ENCODE assay signal across 8 mouse cellular contexts in genomic region chr16:96127657-96128344, GRCm38 (mm10). TPM values are rescaled to one million over a fixed set of nuclear protein-coding genes. Genes with fewer than 3 reads are reported as not detected.
DNase-seq lines count a peak whose midpoint lies in the region; ATAC-seq and TF ChIP-seq lines count a peak whose summit lies in the region.

Gene Hmgn1, minus strand, starts transcription at chr16:96127729.

- H3K4me2 ChIP-seq in CH12.LX (ENCODE audit: insufficient read depth, low read depth, poor library complexity, severe bottlenecking) = peak within 1 kb of the TSS; percentile 96
- H3K4me2 ChIP-seq in forebrain, embryonic 12.5 days = peak within 1 kb of the TSS; percentile 81
- H3K4me2 ChIP-seq in heart, postnatal 0 days (ENCODE audit: low read depth, low read length) = peak within 1 kb of the TSS; percentile 84
- H3K4me2 ChIP-seq in liver, embryonic 16.5 days (ENCODE audit: low read depth, low read length) = peak within 1 kb of the TSS; percentile 87
- H3K4me2 ChIP-seq in neural tube, embryonic 13.5 days = peak within 1 kb of the TSS; percentile 90

- H3K9me3 ChIP-seq in CH12.LX (replicated peaks; ENCODE audit: low read length) = no peaks in the 10 kb centered on the region
- no peaks in the 10 kb centered on the region for H3K9me3 ChIP-seq in forebrain, embryonic 12.5 days
- H3K9me3 ChIP-seq in heart, postnatal 0 days (replicated peaks; ENCODE audit: control insufficient read depth, low read length) = no peaks in the 10 kb centered on the region
- no peaks in the 10 kb centered on the region for H3K9me3 ChIP-seq in liver, embryonic 16.5 days (replicated peaks; ENCODE audit: control insufficient read depth, low read length)
- no peaks in the 10 kb centered on the region for H3K9me3 ChIP-seq in neural tube, embryonic 13.5 days

- H3K4me3 ChIP-seq in CH12.LX (replicated peaks in 1 of 3; ENCODE audit: low read depth in 2 of 3, low read length in 2 of 3, poor library complexity in 1 of 3) = peak within 1 kb of the TSS; percentile 74 to 86 (median 77)
- peak within 1 kb of the TSS; percentile 89 for H3K4me3 ChIP-seq in forebrain, embryonic 12.5 days (replicated peaks)
- peak within 1 kb of the TSS; percentile 69 for H3K4me3 ChIP-seq in heart, postnatal 0 days (ENCODE audit: low read depth, low read length)
- H3K4me3 ChIP-seq in liver, embryonic 16.5 days (ENCODE audit: low read depth, low read length) = peak within 1 kb of the TSS; percentile 73
- H3K4me3 ChIP-seq in neural tube, embryonic 13.5 days = peak within 1 kb of the TSS; percentile 96
- peak within 1 kb of the TSS; percentile 90 for H3K4me3 ChIP-seq in testis, adult 2 months (ENCODE audit: control insufficient read depth, low read depth, low read length)

- TF ChIP-seq POLR2A in CH12.LX (IDR thresholded peaks at IDR 0.05; ENCODE audit: low read depth, low read length) = peak; percentile 92
- TF ChIP-seq POLR2A in testis, adult 2 months (IDR thresholded peaks at IDR 0.05; ENCODE audit: control insufficient read depth, low read depth, low read length) = peak; percentile 86

- peaks cover 3 to 37% of the 10 kb centered on the region in 2 experiments; a peak in 3 of 4 replicates for H3K4me1 ChIP-seq in CH12.LX (ENCODE audit: control insufficient read depth in 1 of 2, insufficient read depth in 2 of 2)
- H3K4me1 ChIP-seq in forebrain, embryonic 12.5 days = peaks cover 38% of the 10 kb centered on the region
- H3K4me1 ChIP-seq in heart, postnatal 0 days (ENCODE audit: control insufficient read depth, insufficient read depth) = peaks cover 20% of the 10 kb centered on the region
- H3K4me1 ChIP-seq in liver, embryonic 16.5 days (ENCODE audit: control insufficient read depth, low read depth, low read length) = peaks cover 14% of the 10 kb centered on the region
- peaks cover 40% of the 10 kb centered on the region for H3K4me1 ChIP-seq in neural tube, embryonic 13.5 days (replicated peaks)
- peaks cover 9% of the 10 kb centered on the region for H3K4me1 ChIP-seq in testis, adult 2 months (ENCODE audit: control insufficient read depth, insufficient read depth, low read length)

- ATAC-seq in forebrain, embryonic 12.5 days (ENCODE audit: low FRiP score) = peak; percentile 98
- peak; percentile 95 for ATAC-seq in heart, postnatal 0 days (ENCODE audit: insufficient read depth, low read depth)
- peak; percentile 90 for ATAC-seq in liver, embryonic 16.5 days (ENCODE audit: low read depth)
- ATAC-seq in neural tube, embryonic 13.5 days (ENCODE audit: low read depth) = peak; percentile 98

- no peak for TF ChIP-seq CTCF in CH12.LX (conservative IDR thresholded peaks at IDR 0.05 in 1 of 2, IDR thresholded peaks at IDR 0.05 in 1 of 2; ENCODE audit: low read depth in 2 of 2, low read length in 2 of 2)
- no peak for TF ChIP-seq CTCF in heart, postnatal 0 days (IDR thresholded peaks at IDR 0.05; ENCODE audit: low read depth)
- no peak for TF ChIP-seq CTCF in testis, adult 2 months (IDR thresholded peaks at IDR 0.05; ENCODE audit: control insufficient read depth, insufficient read depth, insufficient replicate concordance, low read depth, low read length)

- dilution Hi-C loops in CH12.LX (cut with MboI; ENCODE audit: extremely low pct_ligation_motif_present, extremely low pct_unique_long_range_greater_than_20kb, low sequenced_read_pairs) = no loop called here

- in situ Hi-C loops in CH12.LX (cut with MboI; ENCODE audit: low pct_ligation_motif_present, low pct_unique_long_range_greater_than_20kb, low sequenced_read_pairs) = no loop called here

- peaks cover 4% of the 10 kb centered on the region for H3K27me3 ChIP-seq in CH12.LX (replicated peaks)
- H3K27me3 ChIP-seq in forebrain, embryonic 12.5 days = no peaks in the 10 kb centered on the region
- no peaks in the 10 kb centered on the region for H3K27me3 ChIP-seq in heart, postnatal 0 days (ENCODE audit: control insufficient read depth, insufficient read depth, low read length)
- peaks cover 5% of the 10 kb centered on the region; the same call in 1 of the 2 replicates for H3K27me3 ChIP-seq in liver, embryonic 16.5 days (ENCODE audit: control insufficient read depth, insufficient read depth, low read depth, low read length)
- H3K27me3 ChIP-seq in neural tube, embryonic 13.5 days = no peaks in the 10 kb centered on the region
- H3K27me3 ChIP-seq in testis, adult 2 months (ENCODE audit: control insufficient read depth, insufficient read depth, low read length) = no peaks in the 10 kb centered on the region

- WGBS in forebrain, embryonic 12.5 days = under 1% methylated on average over 65 of the region's 72 CpGs
- WGBS in heart, postnatal 0 days = under 1% methylated on average over 60 of the region's 72 CpGs
- 0% methylated on average over 59 of the region's 72 CpGs for WGBS in liver, embryonic 16.5 days (ENCODE audit: insufficient replicate concordance)
- WGBS in neural tube, embryonic 13.5 days = under 1% methylated on average over 69 of the region's 72 CpGs

- TF ChIP-seq EP300 in CH12.LX (IDR thresholded peaks at IDR 0.05; ENCODE audit: low read length) = 0 out of 2 replicates have a peak, but pooled peaks have one; percentile 43
- no peak for TF ChIP-seq EP300 in heart, postnatal 0 days (IDR thresholded peaks at IDR 0.05; ENCODE audit: low read depth)

- peaks cover 26 to 40% of the 10 kb centered on the region in 2 experiments for H3K36me3 ChIP-seq in CH12.LX (replicated peaks in 1 of 2; ENCODE audit: control insufficient read depth in 1 of 2, insufficient read depth in 1 of 2, low read length in 1 of 2)
- peaks cover 41% of the 10 kb centered on the region for H3K36me3 ChIP-seq in forebrain, embryonic 12.5 days (replicated peaks)
- peaks cover 32% of the 10 kb centered on the region for H3K36me3 ChIP-seq in heart, postnatal 0 days (replicated peaks; ENCODE audit: control insufficient read depth, insufficient read depth, low read length)
- H3K36me3 ChIP-seq in liver, embryonic 16.5 days (ENCODE audit: control insufficient read depth, insufficient read depth) = peaks cover 10% of the 10 kb centered on the region
- H3K36me3 ChIP-seq in neural tube, embryonic 13.5 days = peaks cover 37% of the 10 kb centered on the region
- H3K36me3 ChIP-seq in testis, adult 2 months (ENCODE audit: control insufficient read depth, insufficient read depth, low read length) = no peaks in the 10 kb centered on the region

- H3K27ac ChIP-seq in CH12.LX (ENCODE audit: insufficient read depth, low read depth) = peak within 1 kb of the TSS; percentile 49
- H3K27ac ChIP-seq in forebrain, embryonic 12.5 days = peak within 1 kb of the TSS; percentile 99
- peak within 1 kb of the TSS; percentile 98 for H3K27ac ChIP-seq in heart, postnatal 0 days (ENCODE audit: low read depth)
- H3K27ac ChIP-seq in liver, embryonic 16.5 days (ENCODE audit: low read length) = peak within 1 kb of the TSS; percentile 71
- H3K27ac ChIP-seq in neural tube, embryonic 13.5 days (replicated peaks) = peak within 1 kb of the TSS; percentile 99
- peak within 1 kb of the TSS; percentile 82 for H3K27ac ChIP-seq in testis, adult 2 months (ENCODE audit: control insufficient read depth, insufficient read depth, low read depth, low read length)

- peaks cover 18% of the 10 kb centered on the region for H3K79me2 ChIP-seq in CH12.LX (replicated peaks; ENCODE audit: control insufficient read depth, extremely low read depth, insufficient read depth, poor library complexity, severe bottlenecking)

- peak; percentile 98 for DNase-seq in CH12.LX (ENCODE audit: extremely low read depth)
- DNase-seq in c-Kit-positive CD71-positive TER-119-negative erythroid progenitor cells, embryonic 14.5 days (ENCODE audit: low read depth) = peak; percentile 84
- peak; percentile 97 for DNase-seq in heart, postnatal 0 days (ENCODE audit: low spot score)
- peak; percentile 98 to 99 for DNase-seq in kidney, postnatal 4 days

- no peak for TF ChIP-seq RAD21 in CH12.LX (IDR thresholded peaks at IDR 0.05; ENCODE audit: low read depth, low read length)

- peak within 1 kb of the TSS; percentile 81 for H3K9ac ChIP-seq in CH12.LX (ENCODE audit: insufficient read depth, low read depth)
- H3K9ac ChIP-seq in forebrain, embryonic 12.5 days = peak within 1 kb of the TSS; percentile 98
- peak within 1 kb of the TSS; percentile 84 for H3K9ac ChIP-seq in heart, postnatal 0 days (replicated peaks; ENCODE audit: low read depth, low read length)
- peak within 1 kb of the TSS; percentile 69 for H3K9ac ChIP-seq in liver, embryonic 16.5 days (ENCODE audit: low read depth, low read length)
- H3K9ac ChIP-seq in neural tube, embryonic 13.5 days = peak within 1 kb of the TSS; percentile 99

TF ChIP-seq in CH12.LX, 34 proteins besides CTCF, POLR2A, EP300 and RAD21 (continues in another document):
- TF ChIP-seq MYC (IDR thresholded peaks at IDR 0.05; ENCODE audit: low read depth, low read length) = peak; percentile 20; the same call in 1 of the 2 replicates
- TF ChIP-seq NELFE (IDR thresholded peaks at IDR 0.05; ENCODE audit: low read depth, low read length) = peak; percentile 98
- TF ChIP-seq MAZ (IDR thresholded peaks at IDR 0.05; ENCODE audit: low read depth, low read length) = peak; percentile 62; the same call in 1 of the 2 replicates
- TF ChIP-seq TCF12 (IDR thresholded peaks at IDR 0.05; ENCODE audit: low read depth, low read length) = peak; percentile 84
- TF ChIP-seq MAX (IDR thresholded peaks at IDR 0.05; ENCODE audit: low read length) = peak; percentile 98
- TF ChIP-seq USF2 (conservative IDR thresholded peaks at IDR 0.05; ENCODE audit: low read depth, low read length) = peak; percentile 94
- TF ChIP-seq BHLHE40 (IDR thresholded peaks at IDR 0.05; ENCODE audit: low read depth, low read length) = peak; percentile 48
- peak; percentile 68 for TF ChIP-seq ELF1 (IDR thresholded peaks at IDR 0.05; ENCODE audit: low read depth, low read length)
- 0 out of 2 replicates have a peak, but pooled peaks have one; percentile 23 for TF ChIP-seq MAFK (IDR thresholded peaks at IDR 0.05; ENCODE audit: insufficient replicate concordance, low read length)
- TF ChIP-seq MEF2A (IDR thresholded peaks at IDR 0.05; ENCODE audit: borderline replicate concordance, low read depth, low read length) = peak; percentile 94
- no peak for TF ChIP-seq UBTF (IDR thresholded peaks at IDR 0.05; ENCODE audit: low read depth, low read length)
- TF ChIP-seq PAX5 (IDR thresholded peaks at IDR 0.05; ENCODE audit: low read length) = no peak
- peak; percentile 97 for TF ChIP-seq USF1 (IDR thresholded peaks at IDR 0.05; ENCODE audit: low read depth, low read length)

RNA-seq across cellular contexts. Expression of gene Hmgn1, which starts in this region (rescaled TPM):
- total RNA-seq in CH12.LX (2012; rRNA removed) (243 and 304 TPM in 2 replicates), CH12.LX (2014; rRNA removed) (394 and 426 TPM in 2 replicates)
- polyA plus RNA-seq in CH12.LX (2012; ENCODE audit: insufficient read length, low read depth) = 745 and 979 TPM in 2 replicates
- polyA plus RNA-seq in forebrain, embryonic 12.5 days (2016; fragmentation: Nextera tagmentation; extraction: Ambion mirVana) = 799 and 857 TPM in 2 replicates
- 56.7 and 76.8 TPM in 2 replicates for total RNA-seq in heart, postnatal 0 days (2014; rRNA removed; ENCODE audit: low replicate concordance)
- 157 and 159 TPM in 2 replicates for polyA plus RNA-seq in heart, postnatal 0 days (2015; fragmentation: Nextera tagmentation; extraction: Ambion mirVana)
- 89.0 and 109 TPM in 2 replicates for polyA plus RNA-seq in liver, embryonic 16.5 days (2015; fragmentation: Nextera tagmentation; extraction: Ambion mirVana)
- polyA plus RNA-seq in neural tube, embryonic 13.5 days (2015; fragmentation: Nextera tagmentation; extraction: Ambion mirVana) = 441 and 519 TPM in 2 replicates
- polyA plus RNA-seq in testis, adult 2 months (2012; rRNA removed) = 16.3 and 17.3 TPM in 2 replicates

Comparison
In these comparisons a context has a peak if more than half of its experiments do, and no peak if none do; other contexts are left out.
1. Peak in every context shown above with its lines: DNase-seq, ATAC-seq, H3K4me3 ChIP-seq and H3K27ac ChIP-seq.
2. H3K27ac ChIP-seq: peak in every context shown above with its lines; median percentile 99 in forebrain, embryonic 12.5 days; 99 in neural tube, embryonic 13.5 days; 98 in heart, postnatal 0 days; 82 in testis, adult 2 months; 71 in liver, embryonic 16.5 days; 49 in CH12.LX.